Comparison of ENCODE assay signal across 11 mouse cellular contexts in genomic region chr2:125667184-125667583, GRCm38 (mm10). TPM values are rescaled to one million over a fixed set of nuclear protein-coding genes. Genes with fewer than 3 reads are reported as not detected.
DNase-seq lines count a peak whose midpoint lies in the region; ATAC-seq and TF ChIP-seq lines count a peak whose summit lies in the region.
"Had no signal": no experiment of that assay in that cellular context is flagged by ENCODE, and none has a peak within 500 bp of the region (broad histone marks: within the 10 kb centered on the region; RNA-seq: fewer than 3 reads in every experiment).

No protein-coding gene starts in this region.

- H3K4me3 ChIP-seq in heart, embryonic 15.5 days = no peak overlapping the region
- H3K4me3 ChIP-seq in C2C12 (ENCODE audit: insufficient read depth, poor library complexity, severe bottlenecking) = no peak overlapping the region
- H3K4me3 ChIP-seq in erythroblast, embryonic 14.5 days (replicated peaks) = peak overlapping the region; percentile 8
- H3K4me3 ChIP-seq: midbrain, embryonic 13.5 days had no signal

- 19% methylated on average over 5 of the region's 5 CpGs for WGBS in heart, embryonic 15.5 days

- peaks cover 6% of the 10 kb centered on the region; the same call in 1 of the 2 replicates for H3K4me1 ChIP-seq in heart, embryonic 15.5 days (replicated peaks)
- peaks cover 75% of the 10 kb centered on the region for H3K4me1 ChIP-seq in erythroblast, embryonic 14.5 days (ENCODE audit: control insufficient read depth)
- H3K4me1 ChIP-seq: midbrain, embryonic 13.5 days had no signal

- H3K79me2 ChIP-seq in C2C12 (ENCODE audit: control insufficient read depth, insufficient read depth) = no peaks in the 10 kb centered on the region

- peak overlapping the region; percentile 20; the same call in 1 of the 2 replicates for H3K27ac ChIP-seq in heart, embryonic 15.5 days
- H3K27ac ChIP-seq: midbrain, embryonic 13.5 days had no signal

- ATAC-seq in heart, embryonic 15.5 days (replicated peaks; ENCODE audit: insufficient number of reproducible peaks, insufficient read depth, low FRiP score, low read depth) = no peak
- ATAC-seq in megakaryocyte, adult 5-6 weeks (ENCODE audit: poor library complexity, severe bottlenecking) = peak; percentile 93
- ATAC-seq: forebrain, embryonic 14.5 days; midbrain, embryonic 13.5 days had no signal

- no peaks in the 10 kb centered on the region for H3K79me3 ChIP-seq in C2C12 (ENCODE audit: low read depth)

- H3K9me3 ChIP-seq in heart, embryonic 15.5 days (replicated peaks) = no peaks in the 10 kb centered on the region
- H3K9me3 ChIP-seq in erythroblast, embryonic 14.5 days (ENCODE audit: control insufficient read depth, low read length) = no peaks in the 10 kb centered on the region
- H3K9me3 ChIP-seq: midbrain, embryonic 13.5 days had no signal

- no peaks in the 10 kb centered on the region for H3K36me3 ChIP-seq in heart, embryonic 15.5 days
- H3K36me3 ChIP-seq in C2C12 (ENCODE audit: control insufficient read depth, insufficient read depth) = no peaks in the 10 kb centered on the region
- H3K36me3 ChIP-seq in erythroblast, embryonic 14.5 days (ENCODE audit: control insufficient read depth) = no peaks in the 10 kb centered on the region
- H3K36me3 ChIP-seq: midbrain, embryonic 13.5 days had no signal

- H3K4me2 ChIP-seq in heart, embryonic 15.5 days = no peak overlapping the region; the same call in 1 of the 2 replicates
- H3K4me2 ChIP-seq: midbrain, embryonic 13.5 days had no signal

- TF ChIP-seq CTCF in C2C12 (IDR thresholded peaks at IDR 0.05; ENCODE audit: control insufficient read depth, insufficient read depth, insufficient read length) = no peak

- H3K9ac ChIP-seq in heart, embryonic 15.5 days = 0 out of 2 replicates have a peak overlapping the region, but pooled peaks have one; percentile 8
- H3K9ac ChIP-seq: midbrain, embryonic 13.5 days had no signal

- H3K27me3 ChIP-seq in heart, embryonic 15.5 days = no peaks in the 10 kb centered on the region
- no peaks in the 10 kb centered on the region for H3K27me3 ChIP-seq in C2C12 (ENCODE audit: control insufficient read depth, insufficient read depth, insufficient read length)
- no peaks in the 10 kb centered on the region for H3K27me3 ChIP-seq in erythroblast, embryonic 14.5 days (ENCODE audit: control insufficient read depth)
- H3K27me3 ChIP-seq: midbrain, embryonic 13.5 days had no signal

- intact Hi-C loops in heart, postnatal 10 days (cut with DNase I) = loop anchor here (10.0 kb wide), 1 partner anchor 698 kb away; no protein-coding TSS in a partner anchor

- DNase-seq in heart, postnatal 10 days = no peak
- DNase-seq in cerebellum, adult 11-12 months = no peak
- no peak for DNase-seq in urinary bladder, postnatal 10 days (ENCODE audit: low spot score)
- no peak for DNase-seq in kidney, adult 11 months
- DNase-seq: cerebellum, adult 11 months had no signal

- H3ac ChIP-seq in C2C12 (ENCODE audit: control insufficient read depth, insufficient read length, low read depth) = no peak overlapping the region

TF ChIP-seq in C2C12, 6 proteins besides CTCF, POLR2A, EP300 and RAD21:
- TF ChIP-seq MYOG (IDR thresholded peaks at IDR 0.05; ENCODE audit: control insufficient read depth, extremely low read depth, insufficient read length) (no peak), FOSL1 (IDR thresholded peaks at IDR 0.05; ENCODE audit: insufficient read depth, low read length, poor library complexity, severe bottlenecking) (peak; percentile 24), USF1 (IDR thresholded peaks at IDR 0.05; ENCODE audit: low read depth) (no peak)
TF ChIP-seq in C2C12: peak in this region for 1.

RNA-seq across cellular contexts. Expression of gene Eid1, which starts 5.7 kb away (rescaled TPM):
- polyA plus RNA-seq in heart, embryonic 15.5 days (2015; fragmentation: Nextera tagmentation; extraction: Ambion mirVana) = 119 and 128 TPM in 2 replicates
- total RNA-seq in heart, postnatal 10 days (2021) = 10 to 100 TPM; 73.4 to 85.2 TPM
- 16.5 TPM for polyA plus RNA-seq in C2C12 (2012; fragmentation: generic; extraction: Trizol)
- polyA plus RNA-seq in erythroblast, embryonic 14.5 days (2012) = 4.5 TPM in 2 replicates
- 66.2 and 78.6 TPM in 2 replicates for total RNA-seq in megakaryocyte, adult 5-6 weeks (2015)
- 112 and 121 TPM in 2 replicates for total RNA-seq in megakaryocyte, adult 5-6 weeks (2017)

RNA-seq across cellular contexts. Expression of gene Cep152, which starts 42.3 kb away (rescaled TPM):
- polyA plus RNA-seq in heart, embryonic 15.5 days (2015; fragmentation: Nextera tagmentation; extraction: Ambion mirVana) = 3.1 and 4.3 TPM in 2 replicates
- total RNA-seq in heart, postnatal 10 days (2021) = 1 to 10 TPM; 2.3 to 2.4 TPM
- polyA plus RNA-seq in C2C12 (2012; fragmentation: generic; extraction: Trizol) = 1.8 TPM
- 0.24 and 0.27 TPM in 2 replicates for polyA plus RNA-seq in erythroblast, embryonic 14.5 days (2012)
- 3.7 and 3.8 TPM in 2 replicates for total RNA-seq in megakaryocyte, adult 5-6 weeks (2015)
- total RNA-seq in megakaryocyte, adult 5-6 weeks (2017) = 14.4 and 14.7 TPM in 2 replicates

RNA-seq across cellular contexts. Expression of gene Shc4, which starts 56.8 kb away (rescaled TPM):
- polyA plus RNA-seq in heart, embryonic 15.5 days (2015; fragmentation: Nextera tagmentation; extraction: Ambion mirVana) = 1.0 and 1.5 TPM in 2 replicates
- under 1 TPM; 0.77 TPM for total RNA-seq in heart, postnatal 10 days (2021)
- 0.34 TPM for polyA plus RNA-seq in C2C12 (2012; fragmentation: generic; extraction: Trizol)
- polyA plus RNA-seq in erythroblast, embryonic 14.5 days (2012) = 0.02 and 0.03 TPM in 2 replicates
- 0.13 and 0.46 TPM in 2 replicates for total RNA-seq in megakaryocyte, adult 5-6 weeks (2015)
- total RNA-seq in megakaryocyte, adult 5-6 weeks (2017) = 0.07 and 0.16 TPM in 2 replicates
